Mouse (Mus musculus): ENCODE measurements around the gene Usf3.

The Usf3 gene

GRCm38 (mm10) chr16:44175001-44175400 is 2.0 kb downstream of the Usf3 start:
- no peak for DNase-seq

- no peak for DNase-seq
Observed at GRCm38 (mm10) chr16:44176511-44176910, 3.5 kb downstream of the Usf3 start.

- no peak for DNase-seq
Observed at GRCm38 (mm10) chr16:44178555-44178954, 5.5 kb downstream of the Usf3 start.

DNA sequence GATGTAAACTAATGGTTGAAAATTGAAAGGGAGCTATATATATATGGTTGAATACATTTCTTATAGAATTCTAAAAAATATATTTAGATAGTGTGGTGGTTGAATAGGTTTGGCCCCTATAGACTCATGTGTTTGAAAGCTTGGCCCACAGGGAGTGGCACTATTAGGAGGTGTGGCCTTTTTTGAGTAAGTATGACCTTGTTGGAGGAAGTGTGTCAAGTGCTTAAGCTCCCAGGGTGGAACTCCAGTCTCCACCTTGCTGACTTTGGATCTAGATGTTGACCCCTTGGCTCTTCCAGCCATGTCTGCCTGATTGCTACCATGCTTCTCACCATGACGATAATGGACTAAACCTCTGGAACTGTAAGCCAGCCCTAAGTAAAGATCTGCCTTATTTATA is 9.6 kb downstream of the Usf3 start:
- no peak for DNase-seq

GRCm38 (mm10) chr16:44184769-44185168 is 11.7 kb downstream of the Usf3 start:
- DNase-seq = no peak

DNA sequence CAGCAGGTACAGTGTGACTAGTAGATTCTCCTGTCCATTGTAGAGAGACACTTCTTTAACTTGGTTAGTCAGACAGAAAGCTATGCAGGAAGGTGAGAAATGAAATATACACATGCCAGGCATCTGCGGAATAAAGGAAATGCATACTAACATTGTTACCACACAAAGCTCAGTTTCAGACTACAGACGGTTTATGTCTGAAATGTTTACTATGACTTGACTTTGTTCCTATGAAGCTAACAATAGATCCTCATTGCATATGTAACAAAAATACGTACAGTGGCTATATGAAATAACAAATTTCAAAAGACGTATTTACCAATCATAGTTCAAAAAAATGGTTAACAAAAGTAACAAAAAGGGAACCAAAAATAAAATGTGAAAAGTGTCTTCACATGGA is 14.1 kb downstream of the Usf3 start:
- DNase-seq = no peak

- no peak for DNase-seq
Observed at GRCm38 (mm10) chr16:44188766-44189165, 15.7 kb downstream of the Usf3 start.

DNA sequence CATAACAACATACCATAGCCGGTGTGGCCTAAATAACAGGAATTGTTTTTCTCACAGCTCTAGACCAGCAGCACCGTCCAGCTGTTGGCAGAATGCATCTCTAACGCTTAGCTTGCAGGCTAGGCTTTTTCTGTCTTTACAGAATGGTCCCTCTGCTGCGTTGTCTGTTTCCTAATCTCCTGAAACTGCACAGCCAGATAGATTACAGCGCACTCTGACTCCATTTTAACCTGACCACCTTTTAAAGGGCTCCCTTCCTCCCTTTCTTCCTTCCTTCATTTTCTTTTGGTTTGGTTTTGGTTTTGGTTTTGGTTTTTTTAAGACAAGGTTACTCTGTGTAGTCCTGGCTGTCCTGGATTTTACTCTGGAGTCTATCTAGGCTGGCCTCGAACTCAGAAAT is 17.0 kb downstream of the Usf3 start:
- DNase-seq = no peak

DNA sequence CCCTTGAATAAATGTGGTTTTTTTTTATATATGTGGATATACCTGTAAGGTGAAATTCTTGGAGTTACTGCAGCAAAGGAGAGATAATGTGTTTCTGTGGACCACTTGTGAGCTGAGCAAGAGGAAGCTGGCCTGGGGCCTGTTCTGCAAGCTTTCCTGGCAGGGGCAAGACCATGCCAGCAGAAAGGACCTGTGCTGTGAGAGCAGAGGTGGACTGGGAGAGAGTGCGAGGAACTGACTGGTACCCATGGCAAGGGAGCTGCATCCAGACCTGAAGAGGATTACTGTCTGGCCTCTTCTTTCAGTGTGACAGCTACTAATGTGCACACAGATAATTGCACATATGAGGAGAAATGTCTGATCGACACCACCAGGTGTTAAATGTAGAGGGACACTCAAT is 17.9 kb downstream of the Usf3 start:
- DNase-seq = no peak

DNA sequence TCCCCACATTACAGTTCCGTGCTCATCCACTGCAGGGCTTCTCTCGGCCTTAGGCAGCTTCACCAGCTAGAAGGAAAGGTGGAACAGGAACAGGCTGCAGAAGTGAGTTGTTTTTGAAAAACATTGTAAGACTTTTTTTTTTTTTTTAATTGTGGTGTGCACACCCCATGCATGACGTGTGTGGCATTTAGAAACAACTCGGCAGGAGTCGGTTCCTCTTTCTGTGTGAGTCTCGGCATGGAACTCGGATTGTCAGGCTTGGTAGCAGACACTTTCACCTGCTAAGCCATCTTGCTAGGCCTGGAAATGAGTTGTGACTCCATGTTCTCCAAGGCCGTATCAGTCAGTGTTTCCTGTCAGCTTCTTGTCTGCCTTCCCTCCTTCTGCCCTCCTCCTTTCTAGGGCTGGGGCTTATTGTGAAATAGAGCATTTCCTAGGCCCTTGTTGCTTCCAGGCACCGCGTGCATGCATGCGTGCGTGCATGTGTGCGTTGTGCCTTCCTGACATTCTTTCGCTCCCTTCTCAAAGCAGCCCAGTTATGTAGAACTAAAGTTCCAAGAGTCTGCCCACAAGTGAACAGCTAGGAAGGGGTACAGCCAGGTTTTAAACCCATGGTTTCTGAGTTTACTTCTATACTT is 26.1 kb downstream of the Usf3 start:
- peak; percentile 16 for DNase-seq

GRCm38 (mm10) chr16:44200146-44200545 is 27.1 kb downstream of the Usf3 start:
- no peak for DNase-seq

GRCm38 (mm10) chr16:44204331-44204730 is 31.3 kb downstream of the Usf3 start:
- DNase-seq = no peak

DNA sequence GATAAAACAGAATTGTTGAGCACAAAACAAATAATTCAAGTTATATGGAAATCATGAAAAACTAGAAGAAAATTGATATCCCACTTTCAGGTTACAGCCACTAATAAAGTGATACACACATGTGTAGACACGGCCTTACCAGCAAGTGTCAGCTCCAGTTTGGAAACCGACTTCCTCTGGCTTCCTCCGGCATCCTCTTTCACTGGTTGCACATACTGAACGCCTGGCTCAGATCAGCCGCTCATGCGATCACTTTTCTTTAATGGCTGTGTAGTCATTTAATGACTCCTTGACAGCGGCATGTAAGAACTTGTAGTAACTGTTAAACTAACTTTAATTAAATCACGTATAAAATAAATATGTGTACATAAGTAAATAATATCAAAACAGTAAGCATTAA is 32.9 kb downstream of the Usf3 start:
- no peak for DNase-seq

DNA sequence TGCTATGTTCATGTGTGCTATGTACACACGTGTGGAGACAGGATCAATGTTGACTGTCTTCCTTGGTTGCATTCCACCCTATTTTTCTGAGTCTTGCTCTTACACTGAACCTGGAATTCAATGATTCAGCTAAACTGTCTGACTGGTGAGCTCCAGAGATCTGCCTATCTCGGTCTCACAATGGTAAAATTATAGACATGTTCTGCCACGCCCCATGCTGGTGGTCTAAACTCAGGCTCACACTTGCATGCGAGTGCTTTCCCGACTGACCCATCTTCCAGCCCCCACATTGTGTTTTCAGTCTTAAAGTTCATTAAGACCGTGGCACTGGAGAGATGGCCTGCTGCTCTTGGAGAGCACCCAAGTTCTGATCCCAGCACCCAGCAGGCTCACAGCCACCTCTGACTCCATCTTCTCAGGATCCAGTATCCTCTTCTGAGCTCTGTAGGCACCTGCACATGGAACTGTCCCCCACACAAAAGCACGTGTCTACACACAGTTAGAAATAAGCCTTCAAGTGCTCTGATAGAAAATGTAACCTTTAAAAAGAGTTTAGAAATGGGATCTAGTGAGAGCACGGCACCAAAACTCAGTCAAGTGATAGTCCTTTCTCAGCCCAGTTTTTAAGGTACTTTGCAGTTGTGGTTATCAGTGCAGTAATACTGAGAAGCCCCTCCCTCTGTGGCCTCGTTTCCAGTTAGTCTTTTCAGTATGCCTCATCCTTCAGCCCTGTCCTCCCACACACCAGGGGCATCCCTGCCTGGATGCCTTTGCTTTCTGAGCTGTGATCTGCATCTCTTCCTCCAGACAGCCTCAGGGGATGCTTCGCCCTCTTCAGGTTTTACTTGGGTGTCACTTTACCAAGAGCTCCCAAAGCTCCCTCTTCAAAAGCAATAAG is 37.4 kb downstream of the Usf3 start:
- DNase-seq = no peak

- no peak for DNase-seq
Observed at GRCm38 (mm10) chr16:44211054-44211414, 38.0 kb downstream of the Usf3 start.

- DNase-seq = no peak
Observed at GRCm38 (mm10) chr16:44212703-44213102, 39.7 kb downstream of the Usf3 start.

DNA sequence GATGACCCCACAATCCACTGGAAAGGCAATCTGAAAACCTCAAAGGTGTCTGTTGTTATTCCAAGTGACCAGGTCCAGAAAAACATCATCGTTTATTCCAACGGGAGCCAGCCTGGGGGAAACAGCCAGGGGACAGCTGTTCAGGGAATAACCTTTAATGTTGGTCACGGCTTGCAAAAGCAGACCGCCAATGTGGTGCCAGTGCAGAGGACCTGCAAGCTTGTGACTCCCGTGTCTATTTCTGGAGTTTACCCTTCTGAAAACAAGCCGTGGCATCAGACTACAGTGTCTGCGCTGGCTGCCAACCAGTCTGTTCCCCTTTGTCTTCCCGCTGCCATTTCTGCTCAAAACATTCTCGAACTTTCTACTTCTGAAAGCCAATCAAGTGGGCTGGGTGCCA is 42.5 kb downstream of the Usf3 start:
- DNase-seq = no peak

DNA sequence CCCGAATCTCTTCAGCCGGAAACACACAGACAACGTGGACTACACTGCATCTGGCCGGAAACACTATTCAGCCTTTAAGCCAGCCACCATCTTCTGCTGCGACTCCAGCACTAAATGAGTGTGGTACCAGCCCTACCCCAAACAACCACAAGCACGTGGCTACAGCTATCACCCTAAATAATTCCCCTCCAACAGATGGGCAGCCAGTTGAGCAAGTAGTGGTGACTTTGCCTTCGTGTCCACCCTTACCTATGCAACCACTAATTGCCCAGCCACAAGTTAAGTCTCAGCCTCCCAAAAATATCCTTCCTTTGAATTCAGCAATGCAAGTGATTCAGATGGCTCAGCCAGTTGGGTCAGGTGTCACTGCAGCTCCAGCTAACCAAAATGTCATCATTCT is 43.4 kb downstream of the Usf3 start:
- no peak for DNase-seq

DNA sequence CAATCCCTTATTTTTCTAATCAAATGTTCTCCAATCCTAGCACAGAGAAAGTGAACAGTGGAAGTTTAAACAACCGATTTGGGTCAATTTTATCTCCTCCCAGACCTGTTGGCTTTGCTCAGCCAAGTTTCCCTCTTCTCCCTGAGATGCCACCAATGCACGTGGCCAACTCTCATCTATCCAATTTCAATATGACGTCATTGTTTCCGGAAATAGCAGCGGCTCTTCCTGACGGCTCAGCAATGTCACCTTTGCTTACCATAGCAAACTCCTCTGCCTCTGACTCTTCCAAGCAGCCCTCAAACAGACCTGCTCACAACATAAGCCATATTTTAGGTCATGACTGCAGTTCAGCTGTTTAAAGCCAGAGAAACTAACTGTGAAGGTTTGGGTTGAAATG is 48.4 kb downstream of the Usf3 start:
- DNase-seq = no peak

- DNase-seq = no peak
Observed at GRCm38 (mm10) chr16:44226706-44227291, 53.8 kb downstream of the Usf3 start.

- no peak for DNase-seq
Observed at GRCm38 (mm10) chr16:44233019-44233418, 60.0 kb downstream of the Usf3 start.

DNA sequence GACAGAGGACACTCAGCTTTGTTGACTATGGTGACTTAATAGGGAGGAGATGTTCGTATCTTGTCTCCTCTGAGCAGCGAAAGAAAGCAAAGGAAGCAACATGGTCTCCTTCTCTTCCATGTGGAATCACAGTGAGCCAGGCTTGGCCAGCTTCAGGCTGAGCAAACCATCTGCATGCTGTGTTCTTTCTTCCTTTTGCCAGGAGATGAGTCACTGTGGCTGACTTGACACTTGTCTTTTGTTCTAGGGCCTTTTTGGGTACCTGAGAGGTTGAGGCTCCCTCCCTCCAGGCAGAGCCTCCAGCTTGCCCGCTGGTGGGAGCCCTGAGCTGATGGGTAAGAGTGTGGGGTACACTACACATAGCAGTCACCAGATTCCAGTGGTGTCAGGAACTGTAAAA is 64.8 kb downstream of the Usf3 start:
- DNase-seq = no peak

- DNase-seq = no peak
Observed at GRCm38 (mm10) chr16:44238835-44239263, 65.8 kb downstream of the Usf3 start.

- no peak for DNase-seq
Observed at GRCm38 (mm10) chr16:44240406-44240805, 67.4 kb downstream of the Usf3 start.

Data from retina, postnatal 1 day (tissue).